Mouse (Mus musculus): ENCODE measurements at regions not wholly inside any gene's neighbourhood (a gene's known extent, or its start where the extent isn't known, plus 50 kb on each side); places are given as distances from the start of the nearest gene placed in this dataset.

- Histone ChIP-seq H3K27me3 (ENCODE audit: insufficient read depth, low read length) (peaks cover 1% of the 10 kb centered on the region; the same call in 1 of the 2 replicates), H3K4me1 (ENCODE audit: insufficient read depth, low read depth, low read length) (no peaks in the 10 kb centered on the region), H3K36me3 (replicated peaks) (no peaks in the 10 kb centered on the region), H3K4me3 (ENCODE audit: low read depth, low read length) (no peak overlapping the region), H3K9me3 (replicated peaks) (peaks cover 11% of the 10 kb centered on the region)
- DNase-seq (ENCODE audit: low spot score) (no peak), ATAC-seq (ENCODE audit: extremely low read depth, insufficient number of reproducible peaks, low FRiP score, poor library complexity, severe bottlenecking) (no peak)
- no peak for TF ChIP-seq POLR2AphosphoS5 (IDR thresholded peaks at IDR 0.05; ENCODE audit: insufficient replicate concordance, low read depth, low read length)
- TF ChIP-seq GATA2 (IDR thresholded peaks at IDR 0.05; ENCODE audit: borderline replicate concordance, low read depth, low read length): no peak
- no peak for TF ChIP-seq TAL1 (conservative IDR thresholded peaks at IDR 0.05; ENCODE audit: low read depth, low read length)
- no peak for TF ChIP-seq GATA1 (IDR thresholded peaks at IDR 0.05; ENCODE audit: borderline replicate concordance, low read length)
- no peak for TF ChIP-seq CTCF (IDR thresholded peaks at IDR 0.05; ENCODE audit: low read depth, low read length)
Observed at GRCm38 (mm10) chr9:31684812-31685188, 220.5 kb upstream of the Tmem45b start.

DNA sequence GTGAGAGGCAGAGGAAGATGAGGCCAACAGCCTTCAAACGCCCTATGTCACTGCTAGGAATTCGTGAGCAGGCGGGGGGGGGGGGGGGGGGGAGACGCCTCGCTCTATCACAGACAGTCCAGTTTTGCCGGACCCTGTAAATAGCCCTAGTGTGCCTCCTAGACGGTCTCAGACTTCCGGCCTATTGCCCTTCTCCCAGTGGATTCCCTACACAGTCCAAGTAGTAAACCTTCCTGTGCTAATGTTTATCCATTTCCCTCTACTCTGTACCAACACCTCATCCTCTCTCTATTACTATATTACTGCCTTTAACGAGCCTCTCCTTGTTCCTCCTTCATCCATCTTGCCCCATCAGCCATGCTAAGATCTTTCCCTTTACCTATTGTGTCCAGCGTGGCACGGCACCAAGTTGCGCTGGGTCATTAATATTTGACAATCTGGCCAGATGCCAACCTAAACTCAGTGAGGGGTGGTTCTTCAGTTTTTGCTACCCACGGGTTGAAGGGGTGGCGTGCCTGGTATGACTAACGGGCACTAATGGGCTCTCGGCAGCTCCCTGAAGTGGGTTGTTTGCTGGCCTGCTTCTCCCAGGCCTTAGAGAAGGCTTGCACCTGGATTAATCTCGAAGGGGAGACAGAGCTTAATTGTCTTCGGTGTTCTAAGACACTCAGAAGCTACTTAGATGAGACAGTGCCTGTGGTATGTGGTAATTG, 220.0 kb upstream of the Tmem45b start:
- no peaks in the 10 kb centered on the region for H3K4me1 ChIP-seq (ENCODE audit: insufficient read depth, low read depth, low read length)
- no peak for TF ChIP-seq TAL1 (conservative IDR thresholded peaks at IDR 0.05; ENCODE audit: low read depth, low read length)
- no peak for TF ChIP-seq GATA1 (IDR thresholded peaks at IDR 0.05; ENCODE audit: borderline replicate concordance, low read length)
- TF ChIP-seq GATA2 (IDR thresholded peaks at IDR 0.05; ENCODE audit: borderline replicate concordance, low read depth, low read length): no peak
- TF ChIP-seq POLR2AphosphoS5 (IDR thresholded peaks at IDR 0.05; ENCODE audit: insufficient replicate concordance, low read depth, low read length): no peak
- TF ChIP-seq CTCF (IDR thresholded peaks at IDR 0.05; ENCODE audit: low read depth, low read length): no peak
- H3K36me3 ChIP-seq (replicated peaks): no peaks in the 10 kb centered on the region
- H3K27me3 ChIP-seq (ENCODE audit: insufficient read depth, low read length): no peaks in the 10 kb centered on the region
- no peak for DNase-seq (ENCODE audit: low spot score)
- peaks cover 11% of the 10 kb centered on the region for H3K9me3 ChIP-seq (replicated peaks)
- no peak for ATAC-seq (ENCODE audit: extremely low read depth, insufficient number of reproducible peaks, low FRiP score, poor library complexity, severe bottlenecking)
- no peak overlapping the region for H3K4me3 ChIP-seq (ENCODE audit: low read depth, low read length)

GRCm38 (mm10) chr9:31683302-31684081, 219.2 kb upstream of the Tmem45b start:
- no peak overlapping the region for H3K4me3 ChIP-seq (ENCODE audit: low read depth, low read length)
- DNase-seq (ENCODE audit: low spot score) (no peak), ATAC-seq (ENCODE audit: extremely low read depth, insufficient number of reproducible peaks, low FRiP score, poor library complexity, severe bottlenecking) (no peak)
- no peaks in the 10 kb centered on the region for H3K4me1 ChIP-seq (ENCODE audit: insufficient read depth, low read depth, low read length)
- peaks cover 11% of the 10 kb centered on the region for H3K9me3 ChIP-seq (replicated peaks)
- no peaks in the 10 kb centered on the region for H3K27me3 ChIP-seq (ENCODE audit: insufficient read depth, low read length)
- TF ChIP-seq GATA2 (IDR thresholded peaks at IDR 0.05; ENCODE audit: borderline replicate concordance, low read depth, low read length) (no peak), CTCF (IDR thresholded peaks at IDR 0.05; ENCODE audit: low read depth, low read length) (no peak), TAL1 (conservative IDR thresholded peaks at IDR 0.05; ENCODE audit: low read depth, low read length) (no peak), GATA1 (IDR thresholded peaks at IDR 0.05; ENCODE audit: borderline replicate concordance, low read length) (no peak), POLR2AphosphoS5 (IDR thresholded peaks at IDR 0.05; ENCODE audit: insufficient replicate concordance, low read depth, low read length) (no peak)
- H3K36me3 ChIP-seq (replicated peaks): no peaks in the 10 kb centered on the region

GRCm38 (mm10) chr9:31682893-31683292, 218.6 kb upstream of the Tmem45b start:
- no peaks in the 10 kb centered on the region for H3K4me1 ChIP-seq (ENCODE audit: insufficient read depth, low read depth, low read length)
- ATAC-seq (ENCODE audit: extremely low read depth, insufficient number of reproducible peaks, low FRiP score, poor library complexity, severe bottlenecking): no peak
- no peaks in the 10 kb centered on the region for H3K27me3 ChIP-seq (ENCODE audit: insufficient read depth, low read length)
- no peaks in the 10 kb centered on the region for H3K36me3 ChIP-seq (replicated peaks)
- TF ChIP-seq GATA1 (IDR thresholded peaks at IDR 0.05; ENCODE audit: borderline replicate concordance, low read length): no peak
- H3K4me3 ChIP-seq (ENCODE audit: low read depth, low read length): no peak overlapping the region
- DNase-seq (ENCODE audit: low spot score): no peak
- peaks cover 11% of the 10 kb centered on the region for H3K9me3 ChIP-seq (replicated peaks)

DNA sequence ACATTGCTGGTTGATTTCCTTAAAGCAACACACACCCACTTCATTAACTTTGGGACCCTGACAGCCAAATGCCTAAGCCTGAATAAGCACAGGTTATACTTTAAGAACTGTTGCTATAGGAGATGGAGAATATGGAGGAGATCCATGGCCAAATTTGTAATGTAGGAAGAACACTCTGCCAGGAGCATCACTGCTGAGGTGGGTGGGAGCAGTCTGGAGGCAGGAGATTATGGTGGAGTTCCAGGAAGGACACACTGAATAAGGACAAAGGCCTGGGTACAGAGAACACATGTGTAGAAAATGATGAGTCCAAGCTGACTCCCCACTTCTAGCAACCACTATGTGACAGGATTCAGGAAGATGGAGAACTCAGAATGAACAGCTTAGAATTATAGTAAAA, 212.9 kb upstream of the Tmem45b start:
- no peak for DNase-seq (ENCODE audit: low spot score)

GRCm38 (mm10) chr9:31659026-31659425, 194.8 kb upstream of the Tmem45b start:
- H3K27me3 ChIP-seq (ENCODE audit: insufficient read depth, low read length): no peaks in the 10 kb centered on the region
- no peaks in the 10 kb centered on the region for H3K36me3 ChIP-seq (replicated peaks)
- ATAC-seq (ENCODE audit: extremely low read depth, insufficient number of reproducible peaks, low FRiP score, poor library complexity, severe bottlenecking) (no peak), DNase-seq (ENCODE audit: low spot score) (no peak)
- H3K4me1 ChIP-seq (ENCODE audit: insufficient read depth, low read depth, low read length): no peaks in the 10 kb centered on the region
- TF ChIP-seq TAL1 (conservative IDR thresholded peaks at IDR 0.05; ENCODE audit: low read depth, low read length) (no peak), GATA2 (IDR thresholded peaks at IDR 0.05; ENCODE audit: borderline replicate concordance, low read depth, low read length) (no peak), GATA1 (IDR thresholded peaks at IDR 0.05; ENCODE audit: borderline replicate concordance, low read length) (no peak), POLR2AphosphoS5 (IDR thresholded peaks at IDR 0.05; ENCODE audit: insufficient replicate concordance, low read depth, low read length) (no peak), CTCF (IDR thresholded peaks at IDR 0.05; ENCODE audit: low read depth, low read length) (no peak)
- H3K9me3 ChIP-seq (replicated peaks): no peaks in the 10 kb centered on the region
- no peak overlapping the region for H3K4me3 ChIP-seq (ENCODE audit: low read depth, low read length)

More for the DNA sequence above, 212.9 kb upstream of the Tmem45b start:
- TF ChIP-seq POLR2AphosphoS5 (IDR thresholded peaks at IDR 0.05; ENCODE audit: insufficient replicate concordance, low read depth, low read length): no peak
- TF ChIP-seq GATA2 (IDR thresholded peaks at IDR 0.05; ENCODE audit: borderline replicate concordance, low read depth, low read length): no peak
- TF ChIP-seq TAL1 (conservative IDR thresholded peaks at IDR 0.05; ENCODE audit: low read depth, low read length): no peak
- no peak for TF ChIP-seq GATA1 (IDR thresholded peaks at IDR 0.05; ENCODE audit: borderline replicate concordance, low read length)
- TF ChIP-seq CTCF (IDR thresholded peaks at IDR 0.05; ENCODE audit: low read depth, low read length): no peak
- ATAC-seq (ENCODE audit: extremely low read depth, insufficient number of reproducible peaks, low FRiP score, poor library complexity, severe bottlenecking): no peak
- Histone ChIP-seq H3K27me3 (ENCODE audit: insufficient read depth, low read length) (no peaks in the 10 kb centered on the region), H3K4me3 (ENCODE audit: low read depth, low read length) (no peak overlapping the region), H3K36me3 (replicated peaks) (no peaks in the 10 kb centered on the region), H3K4me1 (ENCODE audit: insufficient read depth, low read depth, low read length) (no peaks in the 10 kb centered on the region), H3K9me3 (replicated peaks) (no peaks in the 10 kb centered on the region)

Measured in G1E (cell line).